Mouse (Mus musculus): ENCODE measurements around the gene B430305J03Rik. TPM values are rescaled to one million over a fixed set of nuclear protein-coding genes. Genes with fewer than 3 reads are reported as not detected.

B430305J03Rik gene
- total and polyA plus RNA-seq, 3 experiments = 0.05 to 0.10 TPM; not detected in 1

DNA sequence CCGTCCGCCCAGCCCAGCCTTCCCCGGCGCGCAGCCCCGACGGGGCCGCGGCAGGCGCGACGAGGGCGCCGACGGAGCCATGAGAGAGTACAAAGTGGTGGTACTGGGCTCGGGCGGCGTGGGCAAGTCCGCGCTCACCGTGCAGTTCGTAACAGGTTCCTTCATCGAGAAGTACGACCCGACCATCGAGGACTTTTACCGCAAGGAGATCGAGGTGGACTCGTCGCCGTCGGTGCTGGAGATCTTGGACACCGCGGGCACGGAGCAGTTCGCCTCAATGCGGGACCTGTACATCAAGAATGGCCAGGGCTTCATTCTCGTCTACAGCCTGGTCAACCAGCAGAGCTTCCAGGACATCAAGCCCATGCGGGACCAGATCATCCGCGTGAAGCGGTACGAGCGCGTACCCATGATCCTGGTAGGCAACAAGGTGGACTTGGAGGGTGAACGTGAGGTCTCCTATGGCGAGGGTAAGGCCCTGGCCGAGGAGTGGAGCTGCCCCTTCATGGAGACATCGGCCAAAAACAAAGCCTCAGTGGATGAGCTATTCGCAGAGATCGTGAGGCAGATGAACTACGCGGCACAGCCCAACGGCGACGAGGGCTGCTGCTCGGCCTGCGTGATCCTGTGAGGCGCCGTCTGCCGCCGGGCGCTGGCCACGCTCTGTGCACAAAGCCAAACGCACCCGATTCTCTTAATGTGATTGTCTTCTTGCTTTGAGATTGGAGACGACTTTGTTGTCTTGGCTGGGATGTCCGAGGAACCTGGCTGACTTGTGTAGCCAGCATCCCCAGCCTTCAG lies 573 bp downstream of the B430305J03Rik start:
- Histone ChIP-seq H3K4me3 (peak overlapping the region; percentile 89), H3K36me3 (ENCODE audit: control insufficient read depth, insufficient read depth, low read length) (no peaks in the 10 kb centered on the region; the same call in 1 of the 2 replicates), H3K9ac (ENCODE audit: low read depth, low read length) (peak overlapping the region; percentile 61), H3K27me3 (ENCODE audit: control insufficient read depth, insufficient read depth, low read length) (no peaks in the 10 kb centered on the region), H3K4me1 (ENCODE audit: control insufficient read depth, insufficient read depth, low read length) (no peaks in the 10 kb centered on the region), H3K79me2 (replicated peaks; ENCODE audit: control insufficient read depth, insufficient read depth, low read length) (no peaks in the 10 kb centered on the region), H3K27ac (peak overlapping the region; percentile 81)
- intact Hi-C loops (cut with DNase I) = no loop called here
- peak; percentile 60 to 72 for DNase-seq
- under 1% methylated on average over 68 of the region's 68 CpGs for WGBS
- TF ChIP-seq POLR2A (IDR thresholded peaks at IDR 0.05; ENCODE audit: insufficient read depth, low read depth, low read length) (no peak), CTCF (IDR thresholded peaks at IDR 0.05) (peak; percentile 12; the same call in 1 of the 2 replicates), EP300 (IDR thresholded peaks at IDR 0.05; ENCODE audit: insufficient read depth, low read depth, low read length) (no peak)

GRCm38 (mm10) chr3:61364661-61364977 lies 1.1 kb downstream of the B430305J03Rik start:
- Histone ChIP-seq H3K27me3 (ENCODE audit: control insufficient read depth, insufficient read depth, low read length) (no peaks in the 10 kb centered on the region), H3K4me1 (ENCODE audit: control insufficient read depth, insufficient read depth, low read length) (no peaks in the 10 kb centered on the region), H3K36me3 (ENCODE audit: control insufficient read depth, insufficient read depth, low read length) (no peaks in the 10 kb centered on the region; the same call in 1 of the 2 replicates), H3K9ac (ENCODE audit: low read depth, low read length) (peak overlapping the region; percentile 61), H3K79me2 (replicated peaks; ENCODE audit: control insufficient read depth, insufficient read depth, low read length) (no peaks in the 10 kb centered on the region), H3K27ac (peak overlapping the region; percentile 81), H3K4me3 (peak overlapping the region; percentile 89)
- TF ChIP-seq EP300 (IDR thresholded peaks at IDR 0.05; ENCODE audit: insufficient read depth, low read depth, low read length) (no peak), CTCF (IDR thresholded peaks at IDR 0.05) (no peak), POLR2A (IDR thresholded peaks at IDR 0.05; ENCODE audit: insufficient read depth, low read depth, low read length) (no peak)
- 1% methylated on average over 32 of the region's 33 CpGs for WGBS
- intact Hi-C loops (cut with DNase I) = no loop called here
- no peak for DNase-seq

DNA sequence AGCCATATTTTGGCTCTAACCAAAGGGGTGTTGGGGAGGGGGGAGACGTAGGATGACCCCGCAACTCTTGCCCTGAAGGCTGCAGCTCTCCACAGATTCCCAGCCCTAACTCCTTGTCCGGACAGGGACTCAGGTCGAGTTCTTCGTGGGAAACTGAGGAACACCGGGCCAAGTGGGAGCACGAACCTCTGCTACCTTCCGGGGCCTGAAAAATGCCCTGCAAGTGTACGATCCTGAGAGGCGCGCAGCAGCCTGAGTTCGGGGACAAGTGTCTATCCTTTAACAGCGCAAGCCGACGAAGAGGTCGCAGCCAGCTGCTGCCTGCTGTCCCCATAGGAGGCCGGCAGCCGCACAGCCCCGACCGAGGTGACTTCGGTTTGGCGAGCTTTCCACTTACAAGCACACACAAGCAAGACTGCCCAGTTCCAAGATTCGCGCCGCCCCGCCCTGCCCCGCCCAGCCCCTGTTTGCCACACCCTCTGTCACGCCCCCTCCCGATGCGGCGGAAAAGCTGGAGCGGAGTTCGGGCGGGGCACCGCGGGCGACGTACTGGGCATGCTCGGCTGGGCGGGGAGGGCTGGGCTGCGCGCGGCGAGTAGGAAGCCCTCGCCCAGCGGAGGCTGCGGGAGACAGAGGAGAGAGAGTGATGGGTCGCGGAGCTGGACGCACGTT lies 1.6 kb downstream of the B430305J03Rik start:
- DNase-seq = peak; percentile 92 to 95
- Histone ChIP-seq H3K9ac (ENCODE audit: low read depth, low read length) (peak overlapping the region; percentile 61), H3K36me3 (ENCODE audit: control insufficient read depth, insufficient read depth, low read length) (no peaks in the 10 kb centered on the region; the same call in 1 of the 2 replicates), H3K4me3 (peak overlapping the region; percentile 89), H3K27ac (peak overlapping the region; percentile 90), H3K79me2 (replicated peaks; ENCODE audit: control insufficient read depth, insufficient read depth, low read length) (no peaks in the 10 kb centered on the region), H3K4me1 (ENCODE audit: control insufficient read depth, insufficient read depth, low read length) (no peaks in the 10 kb centered on the region), H3K27me3 (ENCODE audit: control insufficient read depth, insufficient read depth, low read length) (no peaks in the 10 kb centered on the region)
- no peak; the same call in 1 of the 2 replicates for TF ChIP-seq EP300 (IDR thresholded peaks at IDR 0.05; ENCODE audit: insufficient read depth, low read depth, low read length)
- TF ChIP-seq CTCF (IDR thresholded peaks at IDR 0.05) = no peak
- TF ChIP-seq POLR2A (IDR thresholded peaks at IDR 0.05; ENCODE audit: insufficient read depth, low read depth, low read length) = peak; percentile 95
- intact Hi-C loops (cut with DNase I) = no loop called here
- WGBS = under 1% methylated on average over 51 of the region's 51 CpGs

DNA sequence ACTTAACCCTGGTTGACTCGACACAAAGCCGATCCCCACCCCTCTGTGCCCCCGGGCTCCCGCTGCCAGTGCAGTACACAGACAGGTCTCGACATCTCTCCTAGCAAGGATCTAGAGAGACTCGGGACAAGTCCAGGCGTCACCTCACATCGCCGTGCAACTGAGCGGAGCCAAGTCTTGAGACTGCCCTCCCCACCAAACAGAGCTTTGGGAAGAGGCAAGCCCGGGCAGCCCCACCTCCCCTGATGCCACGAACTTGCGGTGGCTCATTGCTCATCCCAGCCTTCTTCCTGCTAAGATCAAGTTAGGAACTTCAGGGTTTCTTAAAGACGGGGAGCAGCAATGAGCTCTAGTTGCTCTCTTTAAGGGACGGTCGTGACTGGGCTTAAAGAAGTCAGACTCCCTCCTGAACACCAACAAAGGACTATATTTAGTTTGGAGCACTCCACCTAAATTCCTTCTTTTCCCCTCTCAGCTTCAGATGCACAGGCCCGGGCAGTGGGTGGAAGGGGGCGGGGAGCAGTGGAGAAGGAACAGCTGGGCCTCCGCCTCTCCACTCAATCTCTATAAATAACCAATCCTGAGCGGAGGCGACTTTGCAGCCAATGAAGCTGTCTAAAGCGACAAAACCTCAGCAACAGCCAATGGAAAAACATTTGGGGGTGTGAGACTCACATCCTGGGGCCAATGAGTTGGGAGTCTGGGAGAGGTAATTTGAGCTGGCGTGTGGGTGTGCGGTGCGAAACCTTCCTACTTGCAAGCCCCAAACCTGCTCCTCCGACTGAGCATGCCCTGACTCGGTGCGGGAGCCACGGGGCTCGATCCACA lies 2.4 kb downstream of the B430305J03Rik start:
- Histone ChIP-seq H3K9ac (ENCODE audit: low read depth, low read length) (peak overlapping the region; percentile 76), H3K27me3 (ENCODE audit: control insufficient read depth, insufficient read depth, low read length) (no peaks in the 10 kb centered on the region), H3K36me3 (ENCODE audit: control insufficient read depth, insufficient read depth, low read length) (no peaks in the 10 kb centered on the region; the same call in 1 of the 2 replicates), H3K27ac (peak overlapping the region; percentile 90), H3K4me3 (peak overlapping the region; percentile 89), H3K79me2 (replicated peaks; ENCODE audit: control insufficient read depth, insufficient read depth, low read length) (no peaks in the 10 kb centered on the region), H3K4me1 (ENCODE audit: control insufficient read depth, insufficient read depth, low read length) (no peaks in the 10 kb centered on the region)
- WGBS = under 1% methylated on average over 30 of the region's 30 CpGs
- intact Hi-C loops (cut with DNase I) = no loop called here
- DNase-seq = peak; percentile 87 to 94
- TF ChIP-seq CTCF (IDR thresholded peaks at IDR 0.05) (no peak), POLR2A (IDR thresholded peaks at IDR 0.05; ENCODE audit: insufficient read depth, low read depth, low read length) (peak; percentile 63)

DNA sequence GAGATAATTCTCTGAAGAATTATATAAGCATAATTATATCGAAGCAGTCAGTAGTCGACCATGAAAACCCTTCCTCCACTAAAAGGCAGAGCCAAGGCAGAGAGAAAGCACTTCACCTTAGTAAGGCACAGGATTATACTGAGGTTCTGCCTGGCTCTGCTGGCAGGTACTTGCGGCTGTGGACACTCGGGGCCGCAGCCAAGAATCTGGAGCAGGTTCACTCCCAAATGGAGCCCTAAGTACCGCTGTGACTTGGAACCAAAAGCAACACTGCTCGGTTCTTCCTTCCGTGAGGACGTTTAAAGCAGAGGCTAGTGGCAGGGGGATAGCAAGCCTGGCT lies 3.0 kb downstream of the B430305J03Rik start:
- DNase-seq = no peak
- WGBS = 3% methylated on average over 9 of the region's 9 CpGs
- Histone ChIP-seq H3K9ac (ENCODE audit: low read depth, low read length) (peak overlapping the region; percentile 76), H3K27ac (peak overlapping the region; percentile 90), H3K4me1 (ENCODE audit: control insufficient read depth, insufficient read depth, low read length) (no peaks in the 10 kb centered on the region), H3K36me3 (ENCODE audit: control insufficient read depth, insufficient read depth, low read length) (no peaks in the 10 kb centered on the region; the same call in 1 of the 2 replicates), H3K4me3 (peak overlapping the region; percentile 89), H3K27me3 (ENCODE audit: control insufficient read depth, insufficient read depth, low read length) (no peaks in the 10 kb centered on the region), H3K79me2 (replicated peaks; ENCODE audit: control insufficient read depth, insufficient read depth, low read length) (no peaks in the 10 kb centered on the region)
- intact Hi-C loops (cut with DNase I) = no loop called here
- TF ChIP-seq CTCF (IDR thresholded peaks at IDR 0.05) = no peak

All from heart, adult 2 months (tissue).